18 mouse cellular contexts compared by ENCODE assay signal in genomic region chr2:28348453-28348852, GRCm38 (mm10).
"Had no signal": no experiment of that assay in that cellular context is flagged by ENCODE, and none has a peak within 500 bp of the region (broad histone marks: within the 10 kb centered on the region; RNA-seq: fewer than 3 reads in every experiment).

No protein-coding gene starts in this region.

- H3K9me3 ChIP-seq: lung, embryonic 15.5 days; megakaryocyte, embryonic 14.5 days; midbrain, embryonic 13.5 days; neural tube, embryonic 12.5 days; stomach, embryonic 15.5 days had no signal

- H3K36me3 ChIP-seq: lung, embryonic 15.5 days; midbrain, embryonic 13.5 days; neural tube, embryonic 12.5 days; stomach, embryonic 15.5 days had no signal

- H3K4me2 ChIP-seq: lung, embryonic 15.5 days; midbrain, embryonic 11.5 days; midbrain, embryonic 13.5 days; neural tube, embryonic 12.5 days; stomach, embryonic 15.5 days had no signal

- H3K4me1 ChIP-seq: lung, embryonic 15.5 days; neural tube, embryonic 12.5 days; stomach, embryonic 15.5 days had no signal

- ATAC-seq: liver, postnatal 0 days; lung, postnatal 0 days; midbrain, embryonic 13.5 days; midbrain, embryonic 16.5 days had no signal

- DNase-seq: liver, postnatal 0 days; lung, adult 2 months; lung, postnatal 14 days; lung, postnatal 36 days; right cerebral cortex, postnatal 14 days; thymus, adult 2 months; thymus, postnatal 25 days; thymus, postnatal 4 days had no signal

- H3K27ac ChIP-seq: lung, embryonic 15.5 days; macrophage; midbrain, embryonic 13.5 days; neural tube, embryonic 12.5 days; stomach, embryonic 15.5 days; stomach, postnatal 0 days had no signal

- H3K4me3 ChIP-seq: lung, embryonic 15.5 days; megakaryocyte, embryonic 14.5 days; midbrain, embryonic 13.5 days; neural tube, embryonic 12.5 days; stomach, embryonic 15.5 days had no signal

- H3K9ac ChIP-seq: liver, postnatal 0 days; lung, embryonic 15.5 days; midbrain, embryonic 13.5 days; neural tube, embryonic 12.5 days; stomach, embryonic 15.5 days had no signal

- H3K27me3 ChIP-seq: lung, embryonic 15.5 days; midbrain, embryonic 13.5 days; neural tube, embryonic 12.5 days; stomach, embryonic 15.5 days had no signal
